Mouse (Mus musculus): ENCODE measurements at regions not wholly inside any gene's neighbourhood (a gene's known extent, or its start where the extent isn't known, plus 50 kb on each side); places are given as distances from the start of the nearest gene placed in this dataset.

- no peak for TF ChIP-seq CTCF (IDR thresholded peaks at IDR 0.05; ENCODE audit: low read depth)
- no peak for TF ChIP-seq EP300 (optimal IDR thresholded peaks at IDR 0.05)
Measured at GRCm38 (mm10) chr4:39344401-39345138, 105.5 kb upstream of the 1700009N14Rik start.

Data from stomach, postnatal 0 days (tissue).